Mouse (Mus musculus) midbrain, embryonic 11.5 days (tissue): Measurements from ENCODE around the gene Dnajc6. TPM values are rescaled to one million over a fixed set of nuclear protein-coding genes. Genes with fewer than 3 reads are reported as not detected.

Experiments used
- ATAC-seq: fragments of 200-750 bp; cut with Nextera tagmentation; 2 replicates; pipeline ENCODE4 v1.8.0; 2017; ENCODE audit warnings: moderate TSS enrichment, moderate library complexity; ENCODE audit not compliant: low FRiP score
- DNase-seq: peaks from one replicate; pipeline ENCODE4 v3.0.0; 2015; ENCODE audit warnings: low spot score; ENCODE audit errors: missing footprints
- H3K27ac ChIP-seq: fragments of 300-500 bp; sonication (generic); 2 replicates; pipeline ENCODE4 v1.5.1; 2014; ENCODE audit warnings: low read depth, low read length
- H3K27me3 ChIP-seq: fragments of 300-500 bp; sonication (generic); 2 replicates; pipeline ENCODE4 v1.6.1; 2014; ENCODE audit warnings: mild to moderate bottlenecking, low read length, moderate library complexity, mixed read lengths; ENCODE audit not compliant: control insufficient read depth, insufficient read depth
- H3K36me3 ChIP-seq: fragments of 300-500 bp; sonication (generic); 2 replicates; pipeline ENCODE4 v1.6.1; 2014; ENCODE audit warnings: mild to moderate bottlenecking, low read length, moderate library complexity, mixed read lengths; ENCODE audit not compliant: control insufficient read depth, insufficient read depth
- H3K4me1 ChIP-seq: fragments of 300-500 bp; sonication (generic); 2 replicates; pipeline ENCODE4 v1.6.1; 2014; ENCODE audit warnings: low read length; ENCODE audit not compliant: control insufficient read depth, insufficient read depth
- H3K4me2 ChIP-seq: fragments of 300-500 bp; sonication (generic); 2 replicates; pipeline ENCODE4 v1.6.1; 2014; ENCODE audit warnings: mild to moderate bottlenecking, moderate library complexity
- H3K4me3 ChIP-seq: fragments of 300-500 bp; sonication (generic); 2 replicates; pipeline ENCODE4 v1.5.1; 2014; ENCODE audit warnings: low read depth, low read length
- H3K9ac ChIP-seq: fragments of 300-500 bp; sonication (generic); 2 replicates; pipeline ENCODE4 v1.6.1; 2014; ENCODE audit warnings: low read length
- H3K9me3 ChIP-seq: fragments of 300-500 bp; sonication (generic); 2 replicates; pipeline ENCODE4 v1.6.1; 2016; ENCODE audit warnings: low read length; ENCODE audit not compliant: control insufficient read depth
- WGBS: fragments of 180-500 bp; shearing (Covaris S2); extraction: QIAGEN DNeasy Blood & Tissue Kit; methylation state at CpG from one replicate; pipeline ENCODE4 v1.1.7; 2014; 5-methylcytosine and 5-hydroxymethylcytosine counted together
- polyA plus RNA-seq: library from polyadenylated mRNA; unstranded; fragments of >200 nt; fragmentation: Nextera tagmentation; extraction: Ambion mirVana; gene quantifications from 2 replicates; pipeline ENCODE4 v1.2.1, GENCODE M21; 2014

The Dnajc6 gene
- polyA plus RNA-seq, 1 experiment from 2014 or later: 4.3 TPM

DNA sequence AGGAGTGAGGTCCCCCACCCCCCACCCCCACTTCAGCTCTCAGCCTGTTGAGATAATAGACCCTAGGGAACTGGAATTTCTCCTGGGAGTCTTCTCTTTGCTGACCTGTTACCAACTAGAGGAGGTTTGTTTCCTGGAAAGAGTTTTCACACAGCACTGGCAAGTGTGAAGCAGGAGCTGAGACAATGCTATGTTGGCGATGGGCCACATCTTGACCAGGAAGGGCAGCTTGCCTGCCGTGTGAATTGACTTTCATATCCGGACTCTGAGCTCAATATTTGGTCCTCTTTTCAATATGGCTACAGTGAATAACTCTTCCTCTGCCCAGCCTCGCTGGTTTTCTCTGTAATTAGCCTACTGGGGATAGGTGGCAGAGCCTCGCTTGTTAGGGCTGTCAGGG is 172.7 kb downstream of the Dnajc6 start:
- WGBS: 87% methylated on average over 5 of the region's 5 CpGs
- H3K27me3 ChIP-seq: no peaks in the 10 kb centered on the region
- no peak overlapping the region for H3K9ac ChIP-seq
- H3K4me2 ChIP-seq: no peak overlapping the region
- H3K9me3 ChIP-seq: no peaks in the 10 kb centered on the region
- H3K27ac ChIP-seq: no peak overlapping the region
- no peak for DNase-seq
- no peaks in the 10 kb centered on the region for H3K36me3 ChIP-seq
- no peak overlapping the region for H3K4me3 ChIP-seq
- no peaks in the 10 kb centered on the region for H3K4me1 ChIP-seq
- no peak for ATAC-seq

DNA sequence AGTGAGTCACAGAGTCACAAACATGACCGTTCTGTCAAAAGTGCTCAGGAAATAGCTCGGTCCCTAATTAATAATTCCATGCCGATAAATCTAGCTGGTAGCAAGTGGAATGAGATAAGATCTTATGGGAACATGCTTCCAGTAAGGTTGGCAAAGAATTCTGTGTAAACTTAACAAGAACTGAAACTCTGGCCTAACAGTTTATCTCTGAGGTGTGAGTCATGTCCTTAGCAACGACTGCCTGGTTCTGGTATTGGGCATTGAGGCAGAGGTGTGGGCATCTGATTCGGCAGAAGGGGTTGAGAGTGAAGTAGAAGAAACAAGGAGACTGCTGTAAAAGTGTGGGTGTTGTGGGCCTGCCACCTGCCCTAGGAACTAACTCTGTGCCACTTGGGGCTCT is 173.4 kb downstream of the Dnajc6 start:
- DNase-seq: peak; percentile 14
- Histone ChIP-seq H3K27ac (no peak overlapping the region), H3K9me3 (no peaks in the 10 kb centered on the region), H3K36me3 (no peaks in the 10 kb centered on the region), H3K4me2 (no peak overlapping the region), H3K4me1 (no peaks in the 10 kb centered on the region), H3K27me3 (no peaks in the 10 kb centered on the region), H3K4me3 (no peak overlapping the region), H3K9ac (no peak overlapping the region)
- WGBS: 90% methylated on average over 5 of the region's 5 CpGs
- no peak for ATAC-seq

DNA sequence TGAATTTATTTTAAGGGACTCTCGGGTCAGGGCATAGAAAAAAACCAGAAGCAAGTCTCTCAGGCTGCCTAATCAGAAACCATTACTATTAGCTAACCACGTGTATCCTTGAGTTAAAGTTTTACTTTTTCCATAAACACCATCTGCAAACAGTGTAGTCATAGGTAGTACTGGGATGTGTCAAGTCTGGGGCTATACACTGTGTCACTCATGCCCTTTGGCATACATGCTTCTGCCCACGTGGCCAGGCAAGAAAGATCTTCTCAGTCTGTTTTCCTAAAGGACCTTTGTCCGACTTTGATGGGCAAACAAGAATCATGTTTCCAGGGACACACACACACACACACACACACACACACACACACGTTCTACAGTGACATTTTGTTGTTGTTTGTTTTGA is 178.3 kb downstream of the Dnajc6 start:
- WGBS: 78% methylated on average over 5 of the region's 5 CpGs
- H3K4me3 ChIP-seq: no peak overlapping the region
- no peak overlapping the region for H3K27ac ChIP-seq
- no peak for DNase-seq
- ATAC-seq: no peak
- no peak overlapping the region for H3K4me2 ChIP-seq
- H3K27me3 ChIP-seq: no peaks in the 10 kb centered on the region
- H3K36me3 ChIP-seq: no peaks in the 10 kb centered on the region
- no peaks in the 10 kb centered on the region for H3K4me1 ChIP-seq
- H3K9me3 ChIP-seq: no peaks in the 10 kb centered on the region
- no peak overlapping the region for H3K9ac ChIP-seq

DNA sequence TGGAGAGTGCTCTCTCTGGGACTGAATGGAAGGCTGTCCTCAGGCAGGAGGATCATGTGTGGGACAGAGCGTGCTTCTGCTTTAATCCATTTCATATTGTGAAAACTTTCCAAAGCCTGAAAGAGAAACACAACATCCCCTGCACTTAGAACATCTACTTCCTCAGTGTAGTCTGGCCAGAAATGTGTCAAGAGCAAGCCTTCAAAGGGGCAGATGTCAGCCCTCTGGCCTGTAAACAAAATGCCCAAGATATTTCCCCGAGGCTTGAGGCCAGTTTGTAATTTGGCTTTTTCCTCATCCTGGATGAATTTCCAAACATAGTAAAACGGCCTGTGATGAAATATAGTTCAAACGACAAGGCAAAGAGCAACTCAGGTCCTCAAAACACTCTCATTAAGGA is 179.3 kb downstream of the Dnajc6 start:
- Histone ChIP-seq H3K9ac (no peak overlapping the region), H3K4me3 (no peak overlapping the region), H3K27me3 (no peaks in the 10 kb centered on the region), H3K4me2 (no peak overlapping the region), H3K36me3 (no peaks in the 10 kb centered on the region), H3K4me1 (no peaks in the 10 kb centered on the region), H3K9me3 (no peaks in the 10 kb centered on the region), H3K27ac (no peak overlapping the region)
- 82% methylated on average over 4 of the region's 4 CpGs for WGBS
- DNase-seq (no peak), ATAC-seq (no peak)

DNA sequence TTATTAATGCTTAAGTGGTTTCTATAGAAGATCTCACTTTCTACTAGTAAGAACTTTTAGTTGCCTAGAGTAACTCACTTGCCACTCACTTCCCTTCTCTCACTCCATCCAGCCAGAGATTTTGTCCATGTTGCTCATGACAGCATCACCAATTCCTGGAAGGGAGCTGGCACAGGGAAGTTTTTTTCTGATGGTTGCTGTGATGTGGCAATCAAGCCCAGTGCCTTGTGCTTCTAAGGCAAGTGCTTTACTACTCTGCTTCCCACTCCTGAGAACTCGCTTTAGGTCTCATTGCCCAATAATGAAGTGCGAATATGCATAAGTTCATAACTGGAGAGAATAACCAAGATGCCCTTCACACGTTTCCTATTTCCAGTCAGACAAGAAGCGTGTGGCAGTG is 186.2 kb downstream of the Dnajc6 start:
- H3K36me3 ChIP-seq: no peaks in the 10 kb centered on the region
- no peaks in the 10 kb centered on the region for H3K9me3 ChIP-seq
- 92% methylated on average over 4 of the region's 4 CpGs for WGBS
- H3K4me2 ChIP-seq: no peak overlapping the region
- H3K27ac ChIP-seq: no peak overlapping the region
- H3K9ac ChIP-seq: no peak overlapping the region
- DNase-seq: no peak
- ATAC-seq: no peak
- no peaks in the 10 kb centered on the region for H3K27me3 ChIP-seq
- no peak overlapping the region for H3K4me3 ChIP-seq
- no peaks in the 10 kb centered on the region; the same call in 1 of the 2 replicates for H3K4me1 ChIP-seq

DNA sequence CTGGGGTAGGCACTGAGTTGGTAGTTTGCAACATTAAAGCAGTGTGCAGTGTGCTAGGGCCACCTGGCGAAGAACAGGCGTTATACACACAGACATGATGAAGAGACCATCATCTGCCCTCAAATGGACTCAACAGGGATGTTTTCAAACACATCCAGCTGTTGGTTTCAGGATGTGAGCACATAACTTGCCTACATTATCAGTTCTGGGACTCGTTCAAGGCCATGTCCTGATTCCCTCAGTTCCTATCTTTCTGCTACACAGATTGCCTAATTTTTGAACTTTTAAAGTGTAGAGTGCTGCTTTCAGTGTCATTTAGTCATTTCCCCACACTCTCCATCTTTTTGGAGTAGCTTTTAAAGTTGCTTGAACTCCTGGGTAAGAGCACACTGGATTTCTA is 186.6 kb downstream of the Dnajc6 start:
- no peaks in the 10 kb centered on the region for H3K9me3 ChIP-seq
- no peak overlapping the region for H3K4me2 ChIP-seq
- H3K4me3 ChIP-seq: no peak overlapping the region
- H3K36me3 ChIP-seq: no peaks in the 10 kb centered on the region
- H3K9ac ChIP-seq: no peak overlapping the region
- DNase-seq (no peak), ATAC-seq (no peak)
- H3K27me3 ChIP-seq: no peaks in the 10 kb centered on the region
- H3K27ac ChIP-seq: no peak overlapping the region
- H3K4me1 ChIP-seq: no peaks in the 10 kb centered on the region; the same call in 1 of the 2 replicates
- 78% methylated on average over 3 of the region's 3 CpGs for WGBS

DNA sequence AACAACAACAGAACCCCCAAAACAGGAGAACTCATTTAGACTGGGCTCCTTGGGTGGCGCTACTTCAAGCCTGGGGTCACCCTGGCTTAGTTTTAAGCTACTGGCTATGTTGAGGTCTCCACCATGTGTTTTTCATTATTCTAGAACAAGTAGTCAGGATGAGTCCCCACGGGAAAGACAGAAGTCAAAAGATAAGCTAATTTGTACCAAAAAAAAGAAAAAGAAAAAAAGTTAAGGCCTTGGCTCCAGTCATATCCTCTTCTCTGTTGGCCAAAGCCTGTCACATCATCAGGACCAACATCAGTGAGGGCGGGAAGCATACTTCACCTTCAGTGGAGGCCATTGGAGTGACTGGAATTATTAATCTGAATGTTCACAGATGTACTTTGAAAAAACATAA is 188.4 kb downstream of the Dnajc6 start:
- no peak for ATAC-seq
- Histone ChIP-seq H3K4me2 (no peak overlapping the region), H3K9ac (no peak overlapping the region), H3K27ac (no peak overlapping the region), H3K4me1 (no peaks in the 10 kb centered on the region; the same call in 1 of the 2 replicates), H3K4me3 (no peak overlapping the region), H3K36me3 (no peaks in the 10 kb centered on the region), H3K9me3 (no peaks in the 10 kb centered on the region), H3K27me3 (no peaks in the 10 kb centered on the region)
- DNase-seq: no peak
- 86% methylated on average over 3 of the region's 3 CpGs for WGBS

DNA sequence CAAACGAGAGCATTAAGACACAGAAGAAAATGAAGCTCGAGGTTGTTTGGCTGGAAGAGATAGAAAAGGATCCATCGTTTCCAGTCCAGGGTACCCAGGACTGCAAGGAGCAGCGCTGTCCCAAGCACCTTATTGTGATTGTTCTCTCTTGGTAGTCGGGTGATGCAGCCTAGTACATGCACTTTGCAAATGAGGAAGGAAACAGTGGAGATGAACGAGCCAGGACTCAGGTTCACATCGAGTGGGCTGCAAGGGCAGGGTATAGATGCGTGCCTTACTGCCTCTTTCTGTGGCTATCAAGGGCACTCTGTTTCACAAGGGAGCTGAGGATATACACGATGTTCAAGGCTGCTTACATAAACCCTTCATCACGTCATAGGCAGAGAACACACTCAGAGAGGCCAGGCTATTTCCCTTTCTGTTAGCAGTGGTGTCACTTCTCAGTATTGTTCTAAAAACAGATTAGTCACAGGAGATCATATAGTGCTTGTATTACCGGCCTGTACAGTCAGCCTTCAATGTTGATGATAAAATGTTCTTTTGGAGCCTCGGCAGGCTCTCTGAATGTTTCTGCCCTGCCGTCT is 189.9 kb downstream of the Dnajc6 start:
- H3K4me2 ChIP-seq: no peak overlapping the region
- H3K36me3 ChIP-seq: no peaks in the 10 kb centered on the region
- H3K27me3 ChIP-seq: no peaks in the 10 kb centered on the region
- H3K4me1 ChIP-seq: no peaks in the 10 kb centered on the region; the same call in 1 of the 2 replicates
- ATAC-seq (no peak), DNase-seq (no peak)
- no peak overlapping the region for H3K27ac ChIP-seq
- no peak overlapping the region for H3K9ac ChIP-seq
- WGBS: 84% methylated on average over 13 of the region's 13 CpGs
- H3K9me3 ChIP-seq: no peaks in the 10 kb centered on the region
- H3K4me3 ChIP-seq: no peak overlapping the region

DNA sequence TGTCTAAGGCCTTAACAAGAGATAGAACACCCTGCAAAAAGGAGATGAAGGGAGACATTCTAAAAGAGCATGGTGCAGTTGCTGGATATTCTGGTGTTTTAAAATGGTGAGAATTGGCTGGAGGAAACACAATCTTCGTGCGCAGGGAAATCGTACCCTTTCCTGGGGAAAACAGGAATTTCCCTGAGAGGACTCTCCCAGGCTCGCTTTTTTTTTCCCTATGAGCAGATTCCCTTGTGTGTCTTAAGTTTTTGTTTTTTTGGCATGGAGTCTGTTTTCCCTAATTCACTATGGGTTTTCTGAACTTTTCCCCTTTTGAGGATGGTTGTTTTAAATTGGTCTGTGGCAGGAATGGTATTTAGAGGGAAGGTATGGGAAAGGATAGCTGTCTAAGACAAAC is 192.8 kb downstream of the Dnajc6 start:
- no peaks in the 10 kb centered on the region for H3K9me3 ChIP-seq
- H3K4me1 ChIP-seq: no peaks in the 10 kb centered on the region
- no peaks in the 10 kb centered on the region for H3K36me3 ChIP-seq
- WGBS: 80% methylated on average over 4 of the region's 4 CpGs
- H3K4me3 ChIP-seq: no peak overlapping the region
- no peak for DNase-seq
- H3K27ac ChIP-seq: no peak overlapping the region
- no peak overlapping the region for H3K4me2 ChIP-seq
- no peak overlapping the region for H3K9ac ChIP-seq
- H3K27me3 ChIP-seq: no peaks in the 10 kb centered on the region
- ATAC-seq: no peak
